Mouse (Mus musculus): ENCODE results near the gene Ift172. TPM values are rescaled to one million over a fixed set of nuclear protein-coding genes. Genes with fewer than 3 reads are reported as not detected.
"Not testable (repeated sequence)": the region's sequence is repeated elsewhere in the genome, so short reads cannot be mapped to it uniquely, and the experiment has no call there.

Gene Ift172
- total RNA-seq, 1 experiment from 2014 or later: 67.0 TPM

DNA sequence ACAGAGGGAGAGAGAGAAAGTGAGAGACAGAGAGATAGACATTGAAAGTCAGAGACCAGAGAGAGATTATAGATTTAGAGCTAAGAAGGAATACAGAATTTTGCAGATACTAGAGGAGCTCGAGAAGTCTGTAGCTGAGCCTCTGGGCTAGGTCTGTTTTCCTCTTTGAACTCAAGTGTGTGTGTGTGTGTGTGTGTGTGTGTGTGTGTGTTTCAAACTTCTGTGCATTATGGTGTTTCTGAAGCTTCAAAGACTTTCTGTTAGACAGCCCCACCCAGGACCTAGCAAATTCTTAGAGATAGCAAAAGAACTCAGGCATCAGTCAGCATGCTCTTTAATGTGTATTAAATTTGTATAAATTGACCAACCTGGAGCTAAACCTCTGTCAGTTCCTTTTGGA is 64.3 kb downstream of the Ift172 start:
- ATAC-seq (replicated peaks in 1 of 2; ENCODE audit: insufficient read depth in 1 of 2, low FRiP score in 2 of 2, low TSS enrichment in 1 of 2, low read depth in 1 of 2, poor library complexity in 2 of 2, severe bottlenecking in 2 of 2): no peak

DNA sequence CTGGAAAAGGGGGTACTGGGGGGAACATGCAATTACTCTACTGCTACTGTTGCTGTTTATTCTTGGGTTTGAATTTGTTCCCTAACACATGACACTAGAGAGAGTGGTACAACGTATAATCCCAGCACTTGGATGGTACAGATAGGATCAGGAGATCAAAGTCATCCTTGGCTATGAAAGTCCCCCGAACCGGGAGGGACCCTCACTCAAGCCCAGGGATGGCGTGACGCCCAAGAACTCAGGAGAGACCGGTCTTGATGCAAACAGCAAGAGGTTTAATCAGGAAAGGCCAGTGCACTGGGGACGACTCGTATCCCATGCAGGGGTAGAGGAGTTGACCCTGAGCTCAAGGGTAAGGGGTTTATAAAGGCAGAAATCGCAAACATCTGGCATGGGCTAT is 68.2 kb downstream of the Ift172 start:
- no peak for ATAC-seq (replicated peaks in 1 of 2; ENCODE audit: insufficient read depth in 1 of 2, low FRiP score in 2 of 2, low TSS enrichment in 1 of 2, low read depth in 1 of 2, poor library complexity in 2 of 2, severe bottlenecking in 2 of 2)

DNA sequence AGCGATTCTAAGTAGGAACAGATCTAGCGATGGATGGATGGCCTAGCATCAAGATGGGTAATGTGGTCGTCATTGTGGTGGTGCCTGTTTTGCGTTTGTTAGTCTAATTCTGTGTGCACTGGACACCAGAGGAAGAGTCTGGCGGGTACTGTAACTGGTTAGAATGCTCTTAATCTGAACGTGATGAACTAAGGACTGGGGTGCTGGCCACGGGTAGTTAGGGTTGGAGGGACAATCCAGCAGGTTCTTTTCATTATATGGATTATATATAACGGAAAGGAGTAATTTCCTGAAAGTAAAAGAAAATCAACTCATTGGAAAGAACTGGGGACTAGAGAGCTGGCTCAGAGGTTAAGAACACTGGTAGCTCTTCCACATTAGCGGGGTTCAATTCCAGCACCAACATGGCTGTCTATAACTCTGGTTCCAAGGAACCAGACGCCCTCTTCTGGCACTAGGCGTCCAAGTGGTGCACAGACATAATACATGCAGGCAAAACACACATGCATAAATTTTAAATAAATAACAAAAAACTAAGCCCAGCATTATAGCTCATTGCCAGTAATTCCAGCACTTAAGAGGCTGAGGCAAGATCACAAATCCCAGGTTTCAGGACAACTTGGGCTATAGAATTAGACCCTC is 69.5 kb downstream of the Ift172 start:
- 0 out of 4 replicates have a peak, but pooled peaks of 1 of the 2 experiments have one; percentile 1 for ATAC-seq (replicated peaks in 1 of 2; ENCODE audit: insufficient read depth in 1 of 2, low FRiP score in 2 of 2, low TSS enrichment in 1 of 2, low read depth in 1 of 2, poor library complexity in 2 of 2, severe bottlenecking in 2 of 2)

DNA sequence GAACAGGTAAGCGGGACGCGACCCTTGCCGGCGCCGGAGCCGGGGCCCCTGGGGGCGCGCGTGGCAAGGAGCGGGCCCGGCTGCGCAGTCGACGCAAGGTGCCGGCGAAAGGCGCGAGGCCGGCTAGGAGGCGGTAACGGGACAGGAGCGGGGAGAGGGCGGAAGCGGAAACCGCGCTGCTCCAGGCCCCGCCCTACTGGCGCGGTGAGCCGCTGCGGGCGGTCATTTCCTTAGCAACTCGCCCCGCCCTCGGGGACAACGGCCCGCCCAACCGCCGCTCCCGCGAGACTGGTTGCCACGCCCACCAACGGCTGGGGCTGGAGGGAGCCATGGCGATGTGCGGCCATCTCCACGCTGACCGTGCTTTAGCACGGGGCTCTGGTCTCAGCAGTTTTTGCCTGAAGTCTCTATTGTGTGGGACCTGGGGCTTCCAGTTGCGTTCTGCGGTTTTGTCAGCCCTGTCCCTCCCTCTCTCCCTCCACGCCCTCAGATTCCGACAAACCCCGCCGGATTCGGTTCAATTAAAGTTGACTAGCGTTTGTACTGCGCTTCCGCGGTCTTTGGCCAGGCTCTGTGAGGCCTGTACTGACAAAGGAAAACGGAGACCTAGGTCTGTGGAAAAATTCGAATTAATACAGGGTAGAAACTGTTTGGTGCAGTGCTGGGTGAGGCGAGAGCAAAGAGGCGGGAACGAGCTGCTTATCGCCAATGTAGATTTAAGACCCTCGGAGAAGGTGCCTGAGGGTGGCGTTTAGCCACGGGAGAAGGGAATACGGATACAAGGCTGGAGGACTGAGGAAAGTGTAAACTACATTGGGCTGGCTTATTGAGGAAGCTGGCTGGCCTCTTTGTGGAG is 70.2 kb downstream of the Ift172 start, which contains the start of gene Ppm1g:
Ppm1g (minus strand) TSS at position 240 of the 856 bp plus-strand sequence.
- peak; percentile 92 to 93 for ATAC-seq (replicated peaks in 1 of 2; ENCODE audit: insufficient read depth in 1 of 2, low FRiP score in 2 of 2, low TSS enrichment in 1 of 2, low read depth in 1 of 2, poor library complexity in 2 of 2, severe bottlenecking in 2 of 2)

DNA sequence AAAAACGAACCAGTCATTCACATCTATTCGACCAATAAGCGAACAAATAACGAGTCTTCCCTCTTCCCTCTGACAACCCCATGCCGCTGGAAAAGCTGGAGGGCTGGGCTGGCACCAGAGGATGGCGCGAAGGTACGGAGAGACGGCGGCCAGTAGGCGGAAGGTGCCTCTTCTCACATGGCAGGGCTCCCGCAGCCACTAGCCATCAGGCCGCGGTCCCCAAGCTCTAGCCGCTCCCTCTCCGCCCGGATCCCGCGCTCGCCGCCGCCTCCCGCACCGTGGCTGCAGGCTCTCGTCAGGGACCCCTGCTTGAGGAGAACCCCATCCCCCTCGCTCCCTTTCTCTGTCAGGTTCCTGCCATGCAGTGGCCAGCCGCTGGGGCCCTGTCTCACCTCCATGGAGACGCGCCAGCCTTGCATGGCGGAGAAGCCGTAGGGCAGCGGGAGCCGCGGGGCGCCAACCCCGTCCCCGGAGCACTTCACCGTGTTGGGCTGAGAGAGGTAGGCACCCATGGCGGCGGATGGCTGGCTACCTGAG is 70.9 kb downstream of the Ift172 start:
- peak; percentile 24; a peak in 2 of 4 replicates for ATAC-seq (replicated peaks in 1 of 2; ENCODE audit: insufficient read depth in 1 of 2, low FRiP score in 2 of 2, low TSS enrichment in 1 of 2, low read depth in 1 of 2, poor library complexity in 2 of 2, severe bottlenecking in 2 of 2)

DNA sequence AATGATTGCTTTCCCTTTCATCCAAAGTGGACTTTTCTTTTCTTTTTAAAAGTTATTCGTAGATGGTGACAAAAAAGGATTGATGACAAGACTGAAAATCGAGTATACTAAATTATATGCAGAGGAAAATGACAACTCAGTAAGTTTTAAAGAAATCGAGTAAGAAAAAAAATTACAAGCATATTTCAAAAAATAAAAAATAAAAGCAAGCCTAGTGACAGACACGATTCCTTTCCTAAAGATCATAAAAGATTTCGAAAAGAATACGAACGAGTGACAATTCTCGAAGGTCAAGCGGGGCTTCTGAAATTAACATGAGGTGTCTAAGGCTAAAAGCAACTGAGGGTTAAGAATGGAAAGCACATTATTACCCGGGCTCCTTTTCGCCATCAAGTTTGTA is 71.4 kb downstream of the Ift172 start:
- ATAC-seq (replicated peaks in 1 of 2; ENCODE audit: insufficient read depth in 1 of 2, low FRiP score in 2 of 2, low TSS enrichment in 1 of 2, low read depth in 1 of 2, poor library complexity in 2 of 2, severe bottlenecking in 2 of 2): no peak

DNA sequence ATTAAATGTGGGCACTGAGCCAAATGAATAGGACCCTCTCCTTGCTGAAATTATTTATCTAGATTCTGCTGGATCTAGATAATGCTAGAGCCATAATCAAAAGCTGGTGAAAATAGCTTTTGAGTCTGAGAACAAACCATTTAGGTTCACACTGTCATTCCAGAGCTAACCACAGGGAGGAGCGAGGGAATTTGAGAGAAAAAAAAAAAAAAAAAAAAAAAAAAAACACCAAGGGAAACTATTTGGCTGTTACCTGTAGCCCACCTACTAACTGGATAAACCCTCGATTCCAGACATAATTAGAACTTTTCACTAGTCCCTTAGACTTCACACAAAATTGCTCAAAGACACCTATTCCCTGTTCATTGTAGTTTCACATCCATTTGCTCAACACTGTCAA is 71.8 kb downstream of the Ift172 start:
- no peak for ATAC-seq (replicated peaks in 1 of 2; ENCODE audit: insufficient read depth in 1 of 2, low FRiP score in 2 of 2, low TSS enrichment in 1 of 2, low read depth in 1 of 2, poor library complexity in 2 of 2, severe bottlenecking in 2 of 2)

DNA sequence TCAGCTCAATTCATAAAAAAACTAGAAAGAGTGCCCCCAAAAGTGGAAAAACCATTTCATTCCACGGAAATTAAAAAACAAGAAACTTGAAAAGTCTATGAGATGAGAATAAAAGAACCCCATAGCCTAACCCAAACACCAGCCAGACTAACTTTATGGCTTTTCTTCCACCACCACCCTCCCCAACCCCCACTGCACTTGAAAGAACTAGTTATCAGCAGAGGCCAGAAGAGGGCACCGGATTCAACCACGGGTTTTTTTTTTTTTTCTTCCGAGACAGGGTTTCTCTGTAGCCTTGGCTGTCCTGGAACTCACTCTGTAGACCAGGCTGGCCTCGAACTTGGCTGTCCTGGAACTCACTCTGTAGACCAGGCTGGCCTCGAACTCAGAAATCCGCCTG is 72.6 kb downstream of the Ift172 start:
- ATAC-seq (replicated peaks in 1 of 2; ENCODE audit: insufficient read depth in 1 of 2, low FRiP score in 2 of 2, low TSS enrichment in 1 of 2, low read depth in 1 of 2, poor library complexity in 2 of 2, severe bottlenecking in 2 of 2): no peak; a peak in 1 of 4 replicates

DNA sequence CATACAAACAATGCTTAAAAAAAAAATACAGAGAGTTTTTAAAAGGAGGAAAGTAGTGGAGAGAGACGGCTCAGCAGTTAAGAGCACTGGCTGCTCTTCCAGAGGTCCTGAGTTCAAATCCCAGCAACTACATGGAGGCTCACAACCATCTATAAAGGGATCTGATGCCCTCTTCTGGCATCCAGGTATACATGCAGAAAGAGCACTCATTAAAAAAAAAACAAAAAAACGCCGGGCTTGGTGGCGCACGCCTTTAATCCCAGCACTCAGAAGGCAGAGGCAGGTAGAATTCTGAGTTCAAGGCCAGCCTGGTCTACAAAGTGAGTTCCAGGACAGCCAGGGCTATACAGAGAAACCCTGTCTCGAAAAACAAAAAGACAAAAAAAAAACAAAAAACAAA is 74.4 kb downstream of the Ift172 start:
- not testable (repeated sequence) for ATAC-seq (replicated peaks in 1 of 2; ENCODE audit: insufficient read depth in 1 of 2, low FRiP score in 2 of 2, low TSS enrichment in 1 of 2, low read depth in 1 of 2, poor library complexity in 2 of 2, severe bottlenecking in 2 of 2)

DNA sequence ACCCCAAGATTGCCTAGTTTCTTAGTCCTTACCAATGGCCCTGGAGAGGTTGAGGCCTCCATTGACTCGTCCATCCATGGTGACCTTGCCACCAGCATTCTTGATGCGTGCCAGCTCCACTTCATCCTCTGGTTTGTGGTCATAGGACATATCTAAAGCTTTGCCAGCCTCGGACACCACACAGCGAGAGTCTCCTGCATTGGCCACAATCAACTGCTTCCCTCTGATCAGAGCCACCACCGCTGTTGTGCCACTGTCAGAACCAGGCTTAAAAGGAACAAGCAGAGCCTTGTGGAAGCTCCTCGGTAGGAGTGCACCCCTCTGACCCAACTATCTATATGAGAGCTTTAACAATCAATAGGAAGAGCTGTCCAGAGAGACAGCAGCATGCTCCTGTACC is 86.5 kb downstream of the Ift172 start:
- no peak for ATAC-seq (replicated peaks in 1 of 2; ENCODE audit: insufficient read depth in 1 of 2, low FRiP score in 2 of 2, low TSS enrichment in 1 of 2, low read depth in 1 of 2, poor library complexity in 2 of 2, severe bottlenecking in 2 of 2)

DNA sequence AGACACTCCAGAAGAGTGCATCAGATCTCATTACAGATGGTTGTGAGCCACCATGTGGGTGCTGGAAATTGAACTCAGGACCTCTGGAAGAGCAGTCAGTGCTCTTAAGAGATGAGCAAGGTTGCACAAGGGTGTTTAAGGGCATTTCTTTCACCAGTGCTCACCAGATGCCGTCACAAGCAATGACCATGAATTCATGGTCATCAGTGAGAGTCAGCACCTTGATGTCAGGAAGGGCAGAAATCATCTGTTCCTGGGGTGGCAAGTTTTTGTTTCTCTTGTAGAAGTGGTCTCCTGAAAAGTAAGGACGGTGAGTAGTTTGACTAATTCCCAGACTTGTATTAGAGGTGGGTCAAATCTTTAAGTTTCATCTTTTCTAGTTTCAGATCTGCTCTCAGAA is 87.0 kb downstream of the Ift172 start:
- ATAC-seq (replicated peaks in 1 of 2; ENCODE audit: insufficient read depth in 1 of 2, low FRiP score in 2 of 2, low TSS enrichment in 1 of 2, low read depth in 1 of 2, poor library complexity in 2 of 2, severe bottlenecking in 2 of 2): no peak

Other genes starting within 250 kb of the Ift172 start
- gene Atraid, start 242.8 kb downstream of the Ift172 start, total RNA-seq (2017): 69.1 and 74.0 TPM in 2 replicates
- gene Slc5a6, start 242.2 kb downstream of the Ift172 start, total RNA-seq (2017): 5.1 and 6.7 TPM in 2 replicates
- gene Cad, start 236.3 kb downstream of the Ift172 start, total RNA-seq (2017): 22.2 and 33.5 TPM in 2 replicates
- not detected in 2 replicates for gene Dnajc5g, start 184.8 kb downstream of the Ift172 start, total RNA-seq (2017)
- not detected in 2 replicates for gene Slc30a3, start 182.9 kb downstream of the Ift172 start, total RNA-seq (2017)
- not detected in 2 replicates for gene Trim54, start 174.4 kb downstream of the Ift172 start, total RNA-seq (2017)
- not detected in 2 replicates for gene Ucn, start 152.3 kb downstream of the Ift172 start, total RNA-seq (2017)
- 32.1 and 51.0 TPM in 2 replicates for gene Mpv17, start 136.9 kb downstream of the Ift172 start, total RNA-seq (2017)
- 1.2 TPM in 1 of 2 replicates, not detected in the other for gene Gm29609, start 111.2 kb downstream of the Ift172 start, total RNA-seq (2017)
- 64.3 and 83.3 TPM in 2 replicates for gene Gtf3c2, start 111.0 kb downstream of the Ift172 start, total RNA-seq (2017)
- 33.8 and 37.6 TPM in 2 replicates for gene Snx17, start 97.9 kb downstream of the Ift172 start, total RNA-seq (2017)
- gene Eif2b4, start 97.7 kb downstream of the Ift172 start, total RNA-seq (2017): 11.4 and 16.0 TPM in 2 replicates
- gene Zfp513, start 88.8 kb downstream of the Ift172 start, total RNA-seq (2017): 5.8 and 11.3 TPM in 2 replicates
- gene Ppm1g, start 70.4 kb downstream of the Ift172 start, total RNA-seq (2017): 130 and 218 TPM in 2 replicates
- gene Nrbp1, start 50.3 kb downstream of the Ift172 start, total RNA-seq (2017): 112 and 130 TPM in 2 replicates
- gene Gm9970, start 49.9 kb downstream of the Ift172 start, total RNA-seq (2017): not detected in 2 replicates
- gene Krtcap3, start 39.4 kb downstream of the Ift172 start, total RNA-seq (2017): 2.3 and 8.4 TPM in 2 replicates
- gene Fndc4, start 5.0 kb upstream of the Ift172 start, total RNA-seq (2017): 1.6 and 2.6 TPM in 2 replicates
- gene Gckr, start 6.3 kb upstream of the Ift172 start, total RNA-seq (2017): 0.65 TPM in 1 of 2 replicates, not detected in the other
- gene Zfp512, start 161.3 kb upstream of the Ift172 start, total RNA-seq (2017): 45.8 and 85.6 TPM in 2 replicates
- gene 4930548H24Rik, start 194.6 kb upstream of the Ift172 start, total RNA-seq (2017): 1.1 TPM in 1 of 2 replicates, not detected in the other
- 26.0 and 49.4 TPM in 2 replicates for gene Gpn1, start 203.6 kb upstream of the Ift172 start, total RNA-seq (2017)
- gene Slc4a1ap, start 235.9 kb upstream of the Ift172 start, total RNA-seq (2017): 43.1 and 71.3 TPM in 2 replicates
- 26.2 and 29.2 TPM in 2 replicates for gene Supt7l, start 236.7 kb upstream of the Ift172 start, total RNA-seq (2017)

Data from hematopoietic stem cell, adult 5-6 weeks (primary cell).